Mouse (Mus musculus): ENCODE data around the gene Gm10282. TPM values are rescaled to one million over a fixed set of nuclear protein-coding genes. Genes with fewer than 3 reads are reported as not detected.

The Gm10282 gene
- polyA plus RNA-seq, 1 experiment from 2014 or later = 14.3 TPM

GRCm38 (mm10) chr8:72337034-72337433 is 32.0 kb upstream of the Gm10282 start:
- Histone ChIP-seq H3K4me3 (no peak overlapping the region), H3K9me3 (no peaks in the 10 kb centered on the region), H3K27me3 (no peaks in the 10 kb centered on the region), H3K4me2 (no peak overlapping the region), H3K27ac (replicated peaks) (no peak overlapping the region), H3K4me1 (replicated peaks) (no peaks in the 10 kb centered on the region), H3K36me3 (peaks cover 72% of the 10 kb centered on the region), H3K9ac (no peak overlapping the region)
- no peak for ATAC-seq (ENCODE audit: low read depth)

DNA sequence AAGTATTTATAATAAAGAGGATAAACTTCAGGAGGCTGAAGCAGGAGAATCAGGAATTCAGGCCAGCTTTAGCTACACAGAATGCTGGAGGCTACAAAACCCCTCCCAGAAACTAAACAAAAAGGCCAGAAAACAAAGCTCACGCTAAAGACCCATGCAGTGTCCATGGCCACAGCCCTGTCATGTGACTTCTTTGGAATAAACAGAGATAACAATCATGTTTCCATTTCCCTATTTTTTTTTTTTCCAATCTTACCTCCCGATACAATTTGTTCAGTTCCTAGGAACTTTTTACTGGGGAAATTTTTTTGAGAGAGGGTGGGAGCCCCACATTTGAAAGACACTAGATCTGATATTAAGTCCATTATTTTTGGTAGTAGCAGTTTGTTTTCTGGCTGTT is 31.2 kb upstream of the Gm10282 start:
- peaks cover 65% of the 10 kb centered on the region for H3K36me3 ChIP-seq
- no peak overlapping the region for H3K4me3 ChIP-seq
- H3K27me3 ChIP-seq = no peaks in the 10 kb centered on the region
- no peaks in the 10 kb centered on the region for H3K9me3 ChIP-seq
- H3K27ac ChIP-seq (replicated peaks) = no peak overlapping the region
- H3K4me1 ChIP-seq (replicated peaks) = no peaks in the 10 kb centered on the region
- H3K9ac ChIP-seq = no peak overlapping the region
- 76% methylated on average over 2 of the region's 2 CpGs for WGBS
- no peak for ATAC-seq (ENCODE audit: low read depth)
- no peak overlapping the region for H3K4me2 ChIP-seq

- H3K9me3 ChIP-seq = no peaks in the 10 kb centered on the region
- 62% methylated on average over 4 of the region's 4 CpGs for WGBS
- H3K4me1 ChIP-seq (replicated peaks) = no peaks in the 10 kb centered on the region
- no peak for ATAC-seq (ENCODE audit: low read depth)
- no peak overlapping the region for H3K9ac ChIP-seq
- H3K4me3 ChIP-seq = no peak overlapping the region
- H3K27ac ChIP-seq (replicated peaks) = no peak overlapping the region
- no peaks in the 10 kb centered on the region for H3K27me3 ChIP-seq
- H3K4me2 ChIP-seq = no peak overlapping the region
- H3K36me3 ChIP-seq = peaks cover 44% of the 10 kb centered on the region
These were observed 29.1 kb upstream of the Gm10282 start for GRCm38 (mm10) chr8:72334144-72334641.

DNA sequence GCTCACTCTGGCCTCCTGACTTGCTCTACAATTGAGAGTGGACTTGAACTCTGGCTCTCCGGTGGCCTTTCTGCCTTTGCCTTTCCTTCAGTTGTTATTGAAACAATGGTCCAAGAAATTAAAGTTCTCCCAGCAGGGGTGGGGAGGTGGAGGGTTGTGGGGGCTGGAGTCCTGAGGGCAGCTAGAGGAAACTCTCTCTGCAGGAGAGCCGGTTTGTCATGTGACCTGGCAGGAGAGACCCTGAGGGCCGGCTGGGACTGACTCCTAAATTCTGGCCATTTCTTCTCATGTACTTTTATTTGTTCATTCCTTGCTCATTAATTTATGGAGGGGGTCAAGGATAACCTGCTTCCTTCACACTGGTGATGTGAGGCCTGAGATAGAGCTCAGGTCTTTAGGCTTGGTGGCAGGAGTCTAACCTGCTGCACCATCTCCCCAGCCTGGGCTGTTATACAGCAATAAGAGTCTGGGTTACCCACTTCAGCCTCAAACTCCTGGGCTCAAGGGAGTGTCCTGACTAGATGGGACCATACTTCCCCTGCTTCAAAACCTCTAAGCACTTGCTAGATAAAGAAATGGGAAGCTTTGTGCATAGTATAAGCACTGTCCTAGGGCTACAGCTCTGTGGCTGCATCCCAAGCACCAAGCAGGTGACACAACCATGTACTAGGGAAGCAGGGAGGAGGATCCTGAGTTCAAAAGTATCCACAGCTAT is 28.5 kb upstream of the Gm10282 start:
- H3K4me2 ChIP-seq = no peak overlapping the region
- no peaks in the 10 kb centered on the region for H3K9me3 ChIP-seq
- WGBS = 40% methylated on average over 3 of the region's 3 CpGs
- no peaks in the 10 kb centered on the region for H3K27me3 ChIP-seq
- peaks cover 38% of the 10 kb centered on the region for H3K36me3 ChIP-seq
- no peak overlapping the region for H3K9ac ChIP-seq
- H3K4me1 ChIP-seq (replicated peaks) = no peaks in the 10 kb centered on the region
- no peak overlapping the region for H3K27ac ChIP-seq (replicated peaks)
- no peak overlapping the region for H3K4me3 ChIP-seq
- no peak for ATAC-seq (ENCODE audit: low read depth)

- H3K9ac ChIP-seq = no peak overlapping the region
- no peaks in the 10 kb centered on the region for H3K9me3 ChIP-seq
- no peak overlapping the region for H3K27ac ChIP-seq (replicated peaks)
- no peak overlapping the region for H3K4me2 ChIP-seq
- H3K36me3 ChIP-seq = peaks cover 19% of the 10 kb centered on the region
- ATAC-seq (ENCODE audit: low read depth) = no peak
- WGBS = 94% methylated on average over 4 of the region's 4 CpGs
- H3K4me1 ChIP-seq (replicated peaks) = no peaks in the 10 kb centered on the region
- H3K27me3 ChIP-seq = no peaks in the 10 kb centered on the region
- no peak overlapping the region for H3K4me3 ChIP-seq
These were observed 26.6 kb upstream of the Gm10282 start for GRCm38 (mm10) chr8:72331631-72332030.

DNA sequence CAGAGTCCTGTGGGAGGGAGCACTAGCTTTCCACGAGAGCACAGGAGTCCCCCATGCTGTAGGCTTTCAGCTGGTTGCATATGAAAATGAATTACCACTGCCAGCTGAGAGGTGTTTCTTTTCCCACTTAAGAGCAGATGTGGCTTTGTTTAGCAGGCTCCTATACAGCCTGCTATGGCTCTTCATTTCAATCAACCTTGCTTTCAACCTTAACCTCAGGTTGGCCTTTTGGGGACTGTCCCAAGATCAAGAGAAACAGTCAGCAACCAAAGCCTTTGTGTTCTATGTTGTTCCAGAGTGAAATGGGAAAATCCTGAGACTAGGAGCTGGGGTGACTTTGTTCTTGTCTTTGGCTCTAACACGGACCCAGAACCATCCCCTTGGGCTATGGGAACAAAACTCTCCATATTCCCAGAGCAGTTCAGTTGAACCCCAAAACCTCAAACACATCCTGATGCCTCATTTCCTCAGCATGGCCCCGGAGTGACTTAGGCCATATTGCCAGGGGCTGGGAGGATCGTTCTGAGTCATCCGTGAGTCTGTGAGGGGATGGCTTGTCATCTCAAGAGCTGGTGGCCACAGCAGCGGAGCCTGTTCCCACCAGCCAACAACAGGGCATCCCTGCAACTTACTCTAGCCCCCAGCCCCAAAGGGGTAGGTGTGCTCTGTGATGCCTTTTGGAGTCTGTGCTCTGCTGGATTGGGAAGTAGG is 25.9 kb upstream of the Gm10282 start:
- Histone ChIP-seq H3K27me3 (no peaks in the 10 kb centered on the region), H3K36me3 (peaks cover 13% of the 10 kb centered on the region), H3K4me3 (no peak overlapping the region), H3K9me3 (no peaks in the 10 kb centered on the region), H3K4me2 (no peak overlapping the region), H3K27ac (replicated peaks) (no peak overlapping the region), H3K9ac (no peak overlapping the region), H3K4me1 (replicated peaks) (no peaks in the 10 kb centered on the region)
- 82% methylated on average over 6 of the region's 6 CpGs for WGBS
- no peak for ATAC-seq (ENCODE audit: low read depth)

GRCm38 (mm10) chr8:72329116-72329515 is 24.1 kb upstream of the Gm10282 start:
- Histone ChIP-seq H3K27ac (replicated peaks) (no peak overlapping the region), H3K4me1 (replicated peaks) (no peaks in the 10 kb centered on the region), H3K9me3 (no peaks in the 10 kb centered on the region), H3K4me3 (no peak overlapping the region), H3K9ac (no peak overlapping the region), H3K27me3 (no peaks in the 10 kb centered on the region), H3K4me2 (no peak overlapping the region), H3K36me3 (no peaks in the 10 kb centered on the region)
- 90% methylated on average over 3 of the region's 3 CpGs for WGBS
- no peak for ATAC-seq (ENCODE audit: low read depth)

DNA sequence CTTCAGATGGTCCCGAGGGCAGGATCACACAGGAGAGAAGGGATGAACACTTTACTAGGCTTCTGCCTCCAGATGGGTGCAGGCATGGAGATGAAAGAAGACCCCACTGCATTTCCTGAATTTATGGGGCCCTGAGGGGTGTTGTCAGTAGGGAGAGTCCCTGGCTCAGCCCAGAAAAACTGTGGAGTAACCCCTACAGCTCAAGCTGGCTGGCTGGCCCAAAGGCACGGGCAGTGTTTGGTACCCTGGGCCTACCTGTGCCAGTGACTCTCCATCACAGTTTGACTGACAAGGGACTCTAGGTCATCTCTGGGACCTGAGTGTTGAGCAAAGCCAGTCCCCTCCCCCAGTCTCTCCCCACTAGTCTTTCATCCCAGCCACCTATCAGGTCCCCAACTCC is 19.6 kb upstream of the Gm10282 start:
- WGBS = 73% methylated on average over 2 of the region's 2 CpGs
- peaks cover 5% of the 10 kb centered on the region for H3K4me1 ChIP-seq (replicated peaks)
- H3K27me3 ChIP-seq = peaks cover 41% of the 10 kb centered on the region
- H3K9ac ChIP-seq = no peak overlapping the region
- no peaks in the 10 kb centered on the region for H3K36me3 ChIP-seq
- no peak overlapping the region for H3K27ac ChIP-seq (replicated peaks)
- no peaks in the 10 kb centered on the region for H3K9me3 ChIP-seq
- no peak for ATAC-seq (ENCODE audit: low read depth)
- no peak overlapping the region for H3K4me3 ChIP-seq
- no peak overlapping the region for H3K4me2 ChIP-seq

- no peak overlapping the region for H3K4me2 ChIP-seq
- no peaks in the 10 kb centered on the region for H3K9me3 ChIP-seq
- H3K27me3 ChIP-seq = peaks cover 46% of the 10 kb centered on the region
- 86% methylated on average over 10 of the region's 10 CpGs for WGBS
- no peak overlapping the region for H3K4me3 ChIP-seq
- no peak for ATAC-seq (ENCODE audit: low read depth)
- H3K36me3 ChIP-seq = no peaks in the 10 kb centered on the region
- H3K4me1 ChIP-seq (replicated peaks) = peaks cover 11% of the 10 kb centered on the region
- no peak overlapping the region for H3K9ac ChIP-seq
- no peak overlapping the region for H3K27ac ChIP-seq (replicated peaks)
These were observed 19.1 kb upstream of the Gm10282 start for GRCm38 (mm10) chr8:72324036-72324706.

- Histone ChIP-seq H3K27me3 (peaks cover 53% of the 10 kb centered on the region), H3K9me3 (no peaks in the 10 kb centered on the region), H3K4me1 (replicated peaks) (peaks cover 17% of the 10 kb centered on the region), H3K36me3 (no peaks in the 10 kb centered on the region), H3K9ac (no peak overlapping the region), H3K27ac (replicated peaks) (no peak overlapping the region), H3K4me3 (no peak overlapping the region), H3K4me2 (no peak overlapping the region)
- WGBS = 71% methylated on average over 6 of the region's 6 CpGs
- no peak for ATAC-seq (ENCODE audit: low read depth)
These were observed 18.2 kb upstream of the Gm10282 start for GRCm38 (mm10) chr8:72323131-72323725.

GRCm38 (mm10) chr8:72322471-72322889 is 17.4 kb upstream of the Gm10282 start:
- Histone ChIP-seq H3K27ac (replicated peaks) (no peak overlapping the region), H3K9me3 (no peaks in the 10 kb centered on the region), H3K4me1 (replicated peaks) (peaks cover 22% of the 10 kb centered on the region), H3K4me3 (no peak overlapping the region), H3K27me3 (peaks cover 59% of the 10 kb centered on the region), H3K4me2 (no peak overlapping the region), H3K9ac (no peak overlapping the region), H3K36me3 (no peaks in the 10 kb centered on the region)
- ATAC-seq (ENCODE audit: low read depth) = no peak
- 78% methylated on average over 7 of the region's 7 CpGs for WGBS

All from neural tube, embryonic 13.5 days (tissue).